Mouse (Mus musculus) megakaryocyte, embryonic 14.5 days (primary cell): Measurements from ENCODE around the gene Mgat5b. TPM values are rescaled to one million over a fixed set of nuclear protein-coding genes. Genes with fewer than 3 reads are reported as not detected.

Experiments
- H3K27me3 ChIP-seq: replicated peaks from 2 replicates; pipeline ENCODE3; 2012; ENCODE audit warnings: inconsistent platforms
- H3K36me3 ChIP-seq: replicated peaks from 2 replicates; pipeline ENCODE3; 2012; ENCODE audit warnings: low read length, inconsistent platforms, mixed read lengths
- H3K4me1 ChIP-seq: 2 replicates; pipeline ENCODE4 v1.6.1; 2012; ENCODE audit warnings: inconsistent platforms
- H3K4me3 ChIP-seq: replicated peaks from 2 replicates; pipeline ENCODE3; 2012; ENCODE audit warnings: moderate library complexity, mild to moderate bottlenecking, inconsistent platforms
- H3K9me3 ChIP-seq: 2 replicates; pipeline ENCODE4 v1.6.1; 2012; ENCODE audit warnings: inconsistent platforms
- FLI1 ChIP-seq: IDR thresholded peaks from 2 replicates; pipeline ENCODE4 v1.6.1; 2012; ENCODE audit warnings: low read length, inconsistent platforms, mixed read lengths
- GATA1 ChIP-seq: IDR thresholded peaks from 3 replicates; pipeline ENCODE4 v1.6.1; 2012; ENCODE audit warnings: mixed read lengths, low read length, inconsistent platforms, borderline replicate concordance
- polyA plus RNA-seq: library from polyadenylated mRNA; stranded (reverse); fragments of >175 nt; gene quantifications from 2 replicates; pipeline ENCODE4 v1.2.3, GENCODE M21; 2012; ENCODE audit warnings: low replicate concordance; ENCODE audit not compliant: insufficient read depth

Mgat5b gene
- polyA plus RNA-seq, 1 experiment = not detected

DNA sequence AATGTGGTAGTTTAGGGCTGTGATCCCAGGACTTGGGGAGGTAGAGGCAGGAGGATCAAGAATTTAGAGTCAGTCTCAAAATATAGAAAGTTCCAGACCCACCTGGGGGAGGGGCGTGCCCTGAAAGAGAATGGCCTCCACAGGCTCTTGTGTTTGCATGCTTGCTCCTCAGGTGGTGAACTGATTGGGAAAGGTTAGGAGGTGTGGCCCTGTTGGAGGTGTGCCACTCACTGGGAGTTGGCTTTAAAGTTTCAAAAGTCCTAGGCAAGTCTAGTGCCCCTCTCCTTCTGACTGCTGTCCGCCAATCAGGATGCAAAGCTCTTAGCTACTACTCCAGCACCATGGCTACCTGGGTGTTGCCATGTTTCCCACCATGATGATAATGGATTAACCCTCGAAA is 3.4 kb upstream of the Mgat5b start:
- H3K27me3 ChIP-seq = peaks cover 69% of the 10 kb centered on the region

DNA sequence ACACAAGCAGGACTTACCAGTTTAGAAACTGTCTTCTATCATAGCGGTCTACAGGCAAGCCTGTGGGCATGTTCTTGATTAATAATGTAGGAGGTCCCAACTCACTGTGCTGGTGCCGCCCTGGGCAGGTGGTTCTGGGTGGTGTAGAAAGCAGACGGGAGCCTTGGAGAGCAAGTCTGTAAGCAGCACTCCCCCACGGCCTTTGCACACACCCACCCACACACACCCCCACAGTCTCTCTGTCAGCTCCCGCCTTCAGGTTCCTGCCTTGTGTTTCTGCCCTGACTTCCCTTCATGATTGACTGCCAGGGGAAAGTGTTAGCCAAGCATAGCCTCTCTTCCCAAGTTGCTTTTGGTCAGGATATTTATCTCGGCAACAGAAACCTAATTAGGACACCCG is 1.3 kb upstream of the Mgat5b start:
- H3K36me3 ChIP-seq = no peaks in the 10 kb centered on the region
- TF ChIP-seq GATA1 = no peak
- TF ChIP-seq FLI1 = no peak
- H3K9me3 ChIP-seq = no peaks in the 10 kb centered on the region
- H3K4me3 ChIP-seq = no peak overlapping the region
- H3K4me1 ChIP-seq = peaks cover 9% of the 10 kb centered on the region
- H3K27me3 ChIP-seq = peaks cover 86% of the 10 kb centered on the region

More for the DNA sequence above, 3.4 kb upstream of the Mgat5b start:
- H3K4me3 ChIP-seq = no peak overlapping the region
- peaks cover 9% of the 10 kb centered on the region for H3K4me1 ChIP-seq
- no peak for TF ChIP-seq FLI1
- no peak for TF ChIP-seq GATA1
- no peaks in the 10 kb centered on the region for H3K9me3 ChIP-seq
- no peaks in the 10 kb centered on the region for H3K36me3 ChIP-seq

DNA sequence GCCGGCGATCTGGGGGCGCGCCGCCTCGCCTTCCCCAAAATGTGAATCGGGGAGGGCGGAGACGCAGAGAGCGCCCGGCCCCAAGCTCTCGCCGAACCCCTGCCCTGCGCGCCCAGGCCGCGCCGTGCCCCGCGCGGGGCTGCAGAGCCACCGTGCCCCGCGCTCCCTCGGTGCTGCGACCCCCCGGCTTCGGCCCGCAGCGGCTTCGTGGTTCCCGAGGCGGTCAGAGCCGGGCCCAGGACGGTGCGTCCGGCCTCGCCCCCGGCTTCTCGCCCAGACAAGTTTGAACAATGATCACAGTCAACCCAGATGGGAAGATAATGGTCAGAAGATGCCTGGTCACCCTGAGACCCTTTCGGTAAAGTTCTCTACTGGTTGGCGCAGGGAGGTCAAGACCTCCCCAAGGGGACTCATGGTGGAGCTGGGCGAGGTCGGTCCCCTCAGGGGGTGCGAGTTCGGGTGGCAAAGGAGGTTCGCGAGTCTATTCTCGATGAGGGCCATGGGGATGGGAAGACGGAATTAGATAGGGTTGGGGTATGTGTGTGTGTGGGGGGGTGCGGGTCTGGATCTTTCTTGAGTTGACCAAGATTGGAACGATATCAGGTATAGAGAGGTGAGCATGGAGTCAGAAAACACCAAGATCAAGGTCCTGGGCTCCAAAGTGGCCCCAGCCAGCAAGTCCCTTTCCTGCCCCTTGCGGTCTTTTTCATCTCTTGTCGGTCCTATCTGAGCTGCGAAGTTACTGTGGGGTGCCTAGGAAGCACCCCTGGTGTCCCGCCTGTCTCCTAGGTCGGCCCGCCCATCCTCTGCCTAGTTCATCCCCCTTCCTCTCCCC is 740 bp downstream of the Mgat5b start:
- peaks cover 96% of the 10 kb centered on the region for H3K27me3 ChIP-seq
- peaks cover 9% of the 10 kb centered on the region for H3K4me1 ChIP-seq
- H3K4me3 ChIP-seq = no peak overlapping the region
- no peaks in the 10 kb centered on the region for H3K9me3 ChIP-seq
- no peaks in the 10 kb centered on the region for H3K36me3 ChIP-seq
- TF ChIP-seq FLI1 (no peak), GATA1 (no peak)

DNA sequence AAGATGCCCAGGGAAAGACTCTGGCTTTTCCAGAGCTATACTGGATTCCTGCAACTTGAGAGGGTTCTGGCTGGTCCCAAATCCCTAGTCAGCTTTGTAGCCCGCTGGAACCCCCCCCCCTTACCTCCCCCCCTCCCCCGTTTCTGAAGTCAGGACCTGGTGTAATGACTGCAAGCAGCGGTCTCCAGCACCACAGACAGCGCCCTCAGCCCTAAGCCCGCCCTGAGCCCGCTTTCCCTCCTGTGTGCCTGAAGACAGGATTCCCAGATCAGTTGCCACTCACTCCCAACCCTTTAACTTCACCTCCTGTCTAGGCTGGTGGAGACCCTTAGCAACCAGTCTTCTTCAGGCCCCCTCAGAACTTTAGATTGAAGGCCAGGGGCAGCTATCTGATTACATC is 2.1 kb downstream of the Mgat5b start:
- no peaks in the 10 kb centered on the region for H3K36me3 ChIP-seq
- no peak overlapping the region for H3K4me3 ChIP-seq
- TF ChIP-seq GATA1 (no peak), FLI1 (no peak)
- H3K27me3 ChIP-seq = peaks cover 95% of the 10 kb centered on the region
- H3K9me3 ChIP-seq = no peaks in the 10 kb centered on the region
- peaks cover 9% of the 10 kb centered on the region for H3K4me1 ChIP-seq

DNA sequence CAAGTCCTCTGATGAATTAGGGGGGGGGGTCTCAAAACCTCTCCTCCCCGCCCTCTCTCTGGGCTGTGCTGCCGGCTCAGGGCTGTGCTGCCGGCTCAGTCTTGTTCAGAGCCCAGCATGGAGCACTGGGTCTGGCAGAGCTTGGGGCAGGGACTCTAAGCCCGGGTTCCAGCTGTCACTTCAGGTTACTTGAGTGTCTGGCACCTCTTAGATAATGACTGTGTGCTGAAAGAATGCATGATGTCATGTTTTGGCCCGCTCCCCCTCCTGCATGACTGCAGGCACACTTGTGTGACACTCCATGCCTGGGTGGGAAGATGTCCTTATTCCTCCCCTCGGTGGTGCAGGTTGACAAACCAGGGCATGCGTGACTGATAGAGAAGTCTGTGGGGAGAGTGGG is 3.4 kb downstream of the Mgat5b start:
- peaks cover 94% of the 10 kb centered on the region for H3K27me3 ChIP-seq
- TF ChIP-seq FLI1 = no peak
- no peak for TF ChIP-seq GATA1

DNA sequence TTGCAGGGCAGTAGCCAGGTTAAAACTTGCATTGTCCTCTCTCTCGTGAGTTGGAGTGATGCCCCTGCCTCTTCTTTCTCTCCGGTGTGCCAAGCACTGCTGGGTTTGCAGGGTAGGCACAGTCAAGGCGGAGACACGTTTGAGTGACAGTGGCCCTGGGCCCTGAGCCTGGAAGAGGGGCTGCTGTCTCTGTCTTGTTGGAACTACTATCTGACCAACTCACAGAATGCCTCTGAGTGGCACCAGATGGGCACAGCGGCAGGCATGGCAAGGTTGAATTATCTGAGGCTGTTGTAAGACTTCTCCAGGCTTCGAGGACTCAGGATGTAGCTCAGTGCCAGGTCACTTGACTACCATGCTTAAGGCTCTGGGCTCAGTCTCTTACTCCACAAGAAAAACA is 9.4 kb downstream of the Mgat5b start:
- Histone ChIP-seq H3K4me3 (no peak overlapping the region), H3K9me3 (no peaks in the 10 kb centered on the region), H3K27me3 (peaks cover 88% of the 10 kb centered on the region), H3K36me3 (no peaks in the 10 kb centered on the region), H3K4me1 (no peaks in the 10 kb centered on the region)
- no peak for TF ChIP-seq FLI1
- no peak for TF ChIP-seq GATA1

More for the DNA sequence above, 3.4 kb downstream of the Mgat5b start:
- H3K36me3 ChIP-seq = no peaks in the 10 kb centered on the region
- no peak overlapping the region for H3K4me3 ChIP-seq
- no peaks in the 10 kb centered on the region for H3K9me3 ChIP-seq
- H3K4me1 ChIP-seq = peaks cover 9% of the 10 kb centered on the region

DNA sequence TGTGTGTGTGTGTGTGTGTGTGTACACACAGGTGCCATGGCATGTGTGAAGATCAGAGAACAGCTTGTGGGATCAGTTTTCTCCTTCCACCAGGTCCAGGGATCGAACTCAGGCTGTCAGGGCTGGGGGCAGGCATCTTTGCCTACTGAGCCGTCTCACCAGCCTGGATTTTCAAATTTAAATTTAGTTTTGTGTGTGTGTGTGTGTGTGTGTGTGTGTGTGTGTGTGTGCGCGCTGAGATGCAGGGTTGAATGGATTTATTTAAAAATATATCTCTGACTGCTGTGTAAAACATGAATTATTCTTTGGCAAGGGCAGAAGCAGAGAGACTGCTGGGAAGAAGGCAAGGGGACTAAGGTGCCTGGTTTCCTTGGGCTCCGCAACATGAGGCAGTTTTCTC is 16.2 kb downstream of the Mgat5b start:
- H3K36me3 ChIP-seq = no peaks in the 10 kb centered on the region
- no peak overlapping the region for H3K4me3 ChIP-seq
- peaks cover 84% of the 10 kb centered on the region for H3K27me3 ChIP-seq
- no peaks in the 10 kb centered on the region for H3K4me1 ChIP-seq
- H3K9me3 ChIP-seq = no peaks in the 10 kb centered on the region
- no peak for TF ChIP-seq GATA1
- TF ChIP-seq FLI1 = no peak

DNA sequence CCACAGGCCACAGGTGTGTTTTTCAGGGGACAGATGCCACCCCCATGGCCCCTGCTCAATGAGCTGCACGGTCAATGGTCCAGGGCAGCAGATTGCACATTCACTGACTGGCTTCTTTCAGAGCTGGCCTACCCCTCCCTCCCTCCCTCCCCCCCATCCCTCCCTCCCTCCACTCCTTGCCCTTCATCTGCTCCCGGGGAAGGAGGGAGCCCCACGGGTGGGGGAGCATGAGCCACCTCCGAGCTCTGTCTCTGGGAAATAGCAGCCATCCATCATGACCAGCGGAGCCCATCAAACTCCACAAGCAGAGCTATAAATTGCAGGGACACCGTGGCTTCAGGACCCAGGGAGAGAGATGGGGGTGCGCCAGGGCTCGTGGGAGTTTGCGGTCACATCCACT is 16.7 kb downstream of the Mgat5b start:
- no peaks in the 10 kb centered on the region for H3K9me3 ChIP-seq
- peaks cover 87% of the 10 kb centered on the region for H3K27me3 ChIP-seq
- no peaks in the 10 kb centered on the region for H3K36me3 ChIP-seq
- no peak overlapping the region for H3K4me3 ChIP-seq
- no peak for TF ChIP-seq FLI1
- TF ChIP-seq GATA1 = no peak
- H3K4me1 ChIP-seq = no peaks in the 10 kb centered on the region

DNA sequence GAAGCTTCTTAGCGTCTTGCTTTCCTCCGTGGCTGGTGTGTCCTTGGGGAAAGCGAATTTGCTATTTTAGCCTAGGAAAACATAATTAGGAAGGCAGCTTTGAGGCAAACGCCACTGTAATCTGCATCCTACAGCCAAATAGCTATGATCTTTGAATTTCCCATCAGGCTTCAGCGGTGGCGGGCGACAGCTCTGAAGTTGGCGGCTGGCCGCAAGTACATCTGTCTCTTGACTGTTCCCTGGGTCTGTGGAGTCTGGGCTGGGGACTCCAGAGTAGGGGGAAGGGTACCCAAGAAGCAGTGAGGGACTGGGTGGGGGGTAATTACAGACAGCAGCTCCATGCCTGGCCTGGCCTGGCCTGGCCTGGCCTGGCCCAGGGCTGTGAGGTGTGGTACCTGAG is 17.3 kb downstream of the Mgat5b start:
- no peak for TF ChIP-seq GATA1
- no peak for TF ChIP-seq FLI1
- H3K4me3 ChIP-seq = no peak overlapping the region
- H3K27me3 ChIP-seq = peaks cover 87% of the 10 kb centered on the region
- H3K4me1 ChIP-seq = no peaks in the 10 kb centered on the region
- H3K9me3 ChIP-seq = no peaks in the 10 kb centered on the region
- no peaks in the 10 kb centered on the region for H3K36me3 ChIP-seq

DNA sequence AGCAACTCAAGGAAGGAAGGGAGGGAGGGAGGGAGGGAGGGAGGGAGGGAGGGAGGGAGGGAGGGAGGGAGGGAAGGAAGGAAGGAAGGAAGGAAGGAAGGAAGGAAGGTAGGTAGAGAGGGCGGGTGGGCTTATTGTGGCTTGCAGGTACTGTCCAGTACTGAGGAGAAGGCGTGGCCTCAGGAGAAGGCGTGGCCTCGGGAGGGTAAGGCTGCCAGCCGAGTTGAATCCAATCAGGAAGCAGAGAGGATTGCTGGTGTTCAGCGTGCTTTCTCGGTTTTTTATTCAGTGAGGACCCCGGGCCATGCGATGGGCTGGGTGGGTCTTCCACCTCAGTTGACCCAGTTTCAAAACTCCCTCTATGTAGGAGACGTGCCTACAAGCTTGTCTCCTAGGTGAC is 18.5 kb downstream of the Mgat5b start:
- Histone ChIP-seq H3K9me3 (no peaks in the 10 kb centered on the region), H3K4me1 (no peaks in the 10 kb centered on the region), H3K4me3 (no peak overlapping the region), H3K36me3 (no peaks in the 10 kb centered on the region), H3K27me3 (peaks cover 90% of the 10 kb centered on the region)
- TF ChIP-seq FLI1 (no peak), GATA1 (no peak)
